Mouse (Mus musculus) megakaryocyte-erythroid progenitor cell, adult 5-6 weeks (primary cell): ENCODE data around the gene Mtmr2. TPM values are rescaled to one million over a fixed set of nuclear protein-coding genes. Genes with fewer than 3 reads are reported as not detected.

ENCODE experiments used
- ATAC-seq: replicated peaks from 2 replicates; pipeline ENCODE4 v1.8.0; 2016; ENCODE audit warnings: mild to moderate bottlenecking, inconsistent platforms; ENCODE audit not compliant: severe bottlenecking, poor library complexity, low FRiP score, low TSS enrichment
- total RNA-seq, 2 experiments: library from RNA; stranded (forward) in 1 of 2; stranded (reverse) in 1 of 2; fragments of 200-1000, 215-1000 nt in 1 of 2; fragments of >200 nt in 1 of 2; fragmentation: Nextera tagmentation in 1 of 2; gene quantifications; 2 replicates each; pipeline ENCODE4 v1.2.3; 2014 to 2017

Gene Mtmr2
- total RNA-seq, 2 experiments from 2014 or later, result 21.4 to 52.9 TPM

DNA sequence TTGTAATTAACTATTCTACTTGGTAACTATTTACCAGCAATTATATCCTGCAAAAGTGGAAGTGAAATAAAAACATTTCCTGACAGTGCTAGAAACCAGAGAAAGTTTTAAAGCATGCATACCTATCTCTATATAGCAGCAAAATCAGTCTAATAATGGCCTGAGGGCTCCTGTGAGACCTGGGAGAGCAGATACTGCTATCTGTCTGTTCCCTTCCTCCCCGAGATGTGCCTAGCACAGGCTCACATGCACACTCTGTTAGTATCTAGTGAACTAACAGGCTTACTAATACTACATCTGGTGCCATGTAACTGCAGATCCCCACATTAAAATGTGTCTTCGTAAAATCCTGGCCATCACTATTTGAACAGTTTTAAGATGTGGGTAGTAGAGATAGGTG lies 46.5 kb downstream of the Mtmr2 start:
- peak; percentile 84 for ATAC-seq

DNA sequence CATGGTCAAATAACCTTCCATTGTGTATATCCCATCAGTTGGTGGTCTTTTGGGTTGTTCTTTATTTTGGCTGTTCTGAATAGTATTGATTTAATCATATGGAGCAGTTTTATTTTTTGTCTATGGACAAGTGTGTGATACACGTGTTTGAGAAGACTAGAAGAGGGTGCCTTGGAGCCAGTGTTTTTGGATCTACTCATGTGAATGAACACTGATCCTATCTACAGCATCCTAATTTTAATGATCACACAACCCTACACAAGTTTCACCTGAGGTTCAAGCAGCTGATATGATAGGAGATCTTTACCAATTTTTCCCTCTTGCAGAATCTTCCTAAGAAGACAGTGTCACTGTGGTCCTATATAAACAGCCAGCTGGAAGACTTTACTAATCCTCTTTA lies 56.3 kb downstream of the Mtmr2 start:
- ATAC-seq, result no peak

DNA sequence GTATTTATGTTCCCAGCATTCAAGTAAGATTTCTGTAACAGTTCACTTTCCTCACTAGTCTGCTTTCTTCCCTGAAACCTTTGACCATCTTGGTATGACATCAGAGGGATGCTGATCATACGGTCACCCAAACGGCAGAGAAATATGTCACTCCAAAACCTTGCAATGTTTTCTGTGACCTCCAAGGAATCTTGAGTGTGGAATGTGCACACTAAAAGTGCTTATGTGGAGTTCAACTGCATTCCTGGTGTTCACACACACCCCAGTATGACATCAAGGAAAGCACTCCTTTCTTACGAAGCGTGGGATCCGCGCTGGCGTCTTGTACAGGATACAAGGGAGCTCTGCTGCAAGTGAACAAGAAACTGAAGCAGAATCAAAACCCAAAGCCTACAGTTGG lies 58.6 kb downstream of the Mtmr2 start:
- no peak for ATAC-seq

DNA sequence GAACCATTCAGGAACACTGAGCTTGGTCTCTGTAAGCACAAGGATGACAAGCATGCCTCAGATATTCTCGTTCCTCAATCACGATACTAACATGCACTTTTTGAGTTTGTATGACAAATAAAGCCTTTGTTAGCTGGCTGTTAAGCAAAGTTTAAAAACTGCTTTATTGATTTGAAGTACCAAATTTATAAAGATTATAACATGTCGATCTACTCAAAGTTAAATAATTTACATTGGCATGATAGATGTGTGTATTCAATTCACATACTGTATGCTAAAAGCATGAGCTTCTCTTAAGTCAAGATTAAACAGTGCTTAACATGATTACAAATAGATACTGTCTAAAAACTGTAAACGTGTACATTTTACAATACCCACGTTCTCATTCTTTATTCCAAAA lies 59.4 kb downstream of the Mtmr2 start:
- ATAC-seq, result no peak

- peak; percentile 65 for ATAC-seq
Measured at GRCm38 (mm10) chr9:13809937-13810336, 61.7 kb downstream of the Mtmr2 start.

- no peak for ATAC-seq
Measured at GRCm38 (mm10) chr9:13818369-13818768, 70.2 kb downstream of the Mtmr2 start.

GRCm38 (mm10) chr9:13820774-13821173 lies 72.6 kb downstream of the Mtmr2 start:
- ATAC-seq, result no peak

GRCm38 (mm10) chr9:13825896-13826295 lies 77.7 kb downstream of the Mtmr2 start:
- no peak for ATAC-seq

DNA sequence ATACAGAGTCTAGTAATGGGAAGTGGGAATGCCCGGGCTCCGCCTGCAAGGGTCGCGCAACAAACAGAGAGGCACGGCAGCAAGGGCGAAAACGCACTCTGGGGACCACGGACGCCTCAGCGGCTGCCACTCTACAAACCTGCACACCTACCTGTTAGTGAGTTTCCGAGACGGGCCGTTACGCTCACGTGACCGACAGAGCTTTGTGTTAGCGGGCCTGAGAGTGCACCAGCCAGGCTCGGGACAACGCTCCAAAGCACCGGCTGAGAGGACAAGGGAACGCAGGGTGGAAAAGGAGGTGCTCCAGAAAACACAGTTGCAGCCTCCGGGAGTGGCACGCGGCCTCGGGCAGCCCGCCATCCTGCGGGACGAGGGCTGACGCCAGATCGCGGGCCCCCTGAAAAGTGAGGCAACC lies 78.2 kb downstream of the Mtmr2 start:
- peak; percentile 24 for ATAC-seq

- peak; percentile 85 for ATAC-seq
Measured at GRCm38 (mm10) chr9:13826832-13827405, 78.7 kb downstream of the Mtmr2 start, which contains the start of gene Cep57. Cep57 (minus strand) TSS chr9:13827107.

- peak; percentile 86 for ATAC-seq
Measured at GRCm38 (mm10) chr9:13827406-13828086, 79.3 kb downstream of the Mtmr2 start, which contains the start of gene Fam76b. Fam76b (plus strand) TSS chr9:13827716.

DNA sequence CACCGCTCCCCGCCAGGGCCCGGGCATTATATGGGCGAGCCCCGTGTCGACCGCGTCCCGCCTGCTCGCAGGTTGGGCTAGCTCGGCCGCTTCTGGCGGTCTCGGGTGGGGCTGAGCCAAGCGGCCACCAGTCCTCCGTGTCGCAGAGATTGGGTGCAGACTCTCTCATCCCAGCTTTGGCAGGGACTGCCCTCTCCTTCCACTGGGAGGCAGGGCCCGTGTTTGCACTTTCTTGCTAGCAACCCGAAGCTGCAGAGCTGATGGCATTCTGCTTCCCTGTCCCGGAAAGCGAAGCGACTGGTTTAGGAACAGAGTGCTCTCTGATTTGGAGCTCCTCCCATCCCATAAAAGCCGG lies 79.9 kb downstream of the Mtmr2 start:
- peak; percentile 14 for ATAC-seq

DNA sequence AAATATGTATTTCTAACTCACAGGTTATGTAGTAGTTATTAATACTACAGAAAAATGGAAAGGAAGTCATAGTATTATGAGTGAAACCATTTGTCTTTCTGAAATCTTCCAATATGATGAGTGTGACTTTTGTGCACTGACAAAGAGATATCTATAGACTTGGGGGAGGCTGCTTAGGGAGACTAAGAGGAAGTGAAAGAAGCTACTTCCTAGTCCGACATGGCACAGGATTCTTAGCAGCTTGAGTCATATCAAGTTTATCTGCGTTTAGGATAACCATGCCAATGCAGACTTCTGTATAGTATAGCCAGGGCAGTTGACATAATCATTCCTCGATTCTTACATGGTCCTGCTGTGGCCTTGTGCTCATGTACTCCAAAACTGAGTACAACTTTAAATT lies 87.0 kb downstream of the Mtmr2 start:
- ATAC-seq, result no peak

- ATAC-seq, result no peak
Measured at GRCm38 (mm10) chr9:13836726-13837125, 88.5 kb downstream of the Mtmr2 start.

- no peak for ATAC-seq
Measured at GRCm38 (mm10) chr9:13847591-13847990, 99.4 kb downstream of the Mtmr2 start.

DNA sequence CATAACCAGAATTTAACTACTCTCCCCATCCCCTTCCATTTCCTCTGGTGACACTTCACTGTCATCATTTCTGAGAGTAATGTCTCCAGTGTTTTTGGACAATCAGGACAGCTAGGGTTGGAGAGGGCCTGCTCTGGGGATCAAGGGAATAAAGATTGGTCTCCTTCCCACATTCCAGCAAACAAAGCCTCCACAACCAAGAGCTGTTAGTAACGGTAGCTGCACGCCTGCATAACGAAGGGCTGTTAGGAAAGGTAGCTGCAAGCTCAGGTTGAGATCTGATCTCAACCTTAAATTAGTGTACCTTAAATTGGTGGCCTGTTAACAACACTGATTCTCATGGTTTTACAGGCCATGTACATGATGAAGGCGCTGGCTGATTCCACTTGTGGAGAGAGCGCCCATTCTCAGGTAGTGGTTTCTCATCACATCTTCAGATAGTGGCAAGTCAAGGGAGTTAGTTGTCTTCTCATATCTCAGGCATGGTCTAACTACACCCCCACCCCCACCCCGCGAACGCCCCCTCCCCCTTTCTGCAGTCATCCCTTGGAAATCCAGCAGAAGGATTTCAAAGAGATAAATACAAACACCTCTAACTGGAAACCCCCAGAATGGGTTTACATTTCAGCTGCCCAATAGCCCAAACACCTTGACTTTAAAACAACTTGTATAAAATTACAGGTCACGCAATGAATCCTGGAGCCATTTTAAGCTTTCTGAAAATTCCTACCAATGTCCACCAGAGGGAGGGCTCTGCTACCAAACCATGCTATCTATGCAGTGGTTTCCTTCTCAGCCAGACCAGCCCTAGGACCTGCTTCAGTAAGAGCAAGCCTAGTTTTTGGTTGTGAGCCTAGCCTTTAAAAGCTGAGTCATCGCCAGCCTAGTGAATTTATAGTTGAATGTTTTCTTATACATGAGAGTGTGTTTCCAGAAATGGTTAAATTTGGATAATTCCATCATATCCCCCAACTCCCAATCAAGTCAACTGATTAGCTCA lies 100.6 kb downstream of the Mtmr2 start:
- peak; percentile 96 for ATAC-seq

GRCm38 (mm10) chr9:13853876-13854275 lies 105.7 kb downstream of the Mtmr2 start:
- ATAC-seq, result no peak
